26 mouse cellular contexts compared by ENCODE assay signal in genomic region chr2:4606559-4606958, GRCm38 (mm10). TPM values are rescaled to one million over a fixed set of nuclear protein-coding genes. Genes with fewer than 3 reads are reported as not detected.
DNase-seq lines count a peak whose midpoint lies in the region; ATAC-seq and TF ChIP-seq lines count a peak whose summit lies in the region.
"Had no signal": no experiment of that assay in that cellular context is flagged by ENCODE, and none has a peak within 500 bp of the region (broad histone marks: within the 10 kb centered on the region; RNA-seq: fewer than 3 reads in every experiment).

No protein-coding gene starts in this region.

- peaks cover 96% of the 10 kb centered on the region for H3K36me3 ChIP-seq in embryonic facial prominence, embryonic 12.5 days
- H3K36me3 ChIP-seq in embryonic facial prominence, embryonic 10.5 days (replicated peaks) = peaks cover 99% of the 10 kb centered on the region
- peaks cover 94% of the 10 kb centered on the region for H3K36me3 ChIP-seq in limb, embryonic 14.5 days (ENCODE audit: control insufficient read depth, insufficient read depth, low read length)
- peaks cover 100% of the 10 kb centered on the region for H3K36me3 ChIP-seq in limb, embryonic 10.5 days
- peaks cover 93% of the 10 kb centered on the region for H3K36me3 ChIP-seq in embryonic facial prominence, embryonic 14.5 days (ENCODE audit: control insufficient read depth, insufficient read depth, low read length)

- no peak overlapping the region for H3K9ac ChIP-seq in embryonic facial prominence, embryonic 12.5 days
- no peak overlapping the region for H3K9ac ChIP-seq in limb, embryonic 14.5 days (ENCODE audit: low read depth, low read length, severe bottlenecking)
- H3K9ac ChIP-seq in embryonic facial prominence, embryonic 14.5 days (ENCODE audit: low read depth, low read length) = no peak overlapping the region
- H3K9ac ChIP-seq: embryonic facial prominence, embryonic 15.5 days had no signal

- H3K27me3 ChIP-seq in embryonic facial prominence, embryonic 12.5 days = no peaks in the 10 kb centered on the region
- no peaks in the 10 kb centered on the region for H3K27me3 ChIP-seq in embryonic facial prominence, embryonic 10.5 days (replicated peaks; ENCODE audit: low read depth, poor library complexity, severe bottlenecking)
- H3K27me3 ChIP-seq in limb, embryonic 14.5 days (ENCODE audit: control insufficient read depth, insufficient read depth, low read length) = no peaks in the 10 kb centered on the region
- no peaks in the 10 kb centered on the region for H3K27me3 ChIP-seq in limb, embryonic 10.5 days (ENCODE audit: low read depth, poor library complexity, severe bottlenecking)
- no peaks in the 10 kb centered on the region for H3K27me3 ChIP-seq in embryonic facial prominence, embryonic 14.5 days (replicated peaks; ENCODE audit: control insufficient read depth, insufficient read depth, low read length)
- H3K27me3 ChIP-seq: CH12.LX; embryonic facial prominence, embryonic 15.5 days; Patski had no signal

- 0 out of 2 replicates have a peak overlapping the region, but pooled peaks have one; percentile 23 for H3K27ac ChIP-seq in embryonic facial prominence, embryonic 12.5 days
- no peak overlapping the region for H3K27ac ChIP-seq in embryonic facial prominence, embryonic 10.5 days (replicated peaks)
- H3K27ac ChIP-seq in limb, embryonic 14.5 days (replicated peaks; ENCODE audit: low read depth, low read length) = no peak overlapping the region
- H3K27ac ChIP-seq in limb, embryonic 10.5 days = no peak overlapping the region
- H3K27ac ChIP-seq in embryonic facial prominence, embryonic 14.5 days (replicated peaks; ENCODE audit: low read depth, low read length) = no peak overlapping the region
- H3K27ac ChIP-seq: forebrain, embryonic 10.5 days had no signal

- no peak for ATAC-seq in embryonic facial prominence, embryonic 12.5 days (ENCODE audit: insufficient number of reproducible peaks, insufficient read depth, low FRiP score, low TSS enrichment)
- peak; percentile 20; the same call in 1 of the 2 replicates for ATAC-seq in limb, embryonic 14.5 days (ENCODE audit: low FRiP score, low read depth)
- no peak for ATAC-seq in embryonic facial prominence, embryonic 14.5 days (ENCODE audit: low read depth)
- ATAC-seq: activated CD4-positive, CD25-positive, alpha-beta regulatory T cell, adult 4 months; CD4-positive, CD25-positive, alpha-beta regulatory T cell, adult 4 months; forebrain, embryonic 14.5 days; forebrain, embryonic 16.5 days; Patski had no signal

- H3K4me2 ChIP-seq in embryonic facial prominence, embryonic 12.5 days (replicated peaks) = no peak overlapping the region
- no peak overlapping the region for H3K4me2 ChIP-seq in limb, embryonic 14.5 days (replicated peaks; ENCODE audit: low read depth, low read length, severe bottlenecking)
- H3K4me2 ChIP-seq in embryonic facial prominence, embryonic 14.5 days (ENCODE audit: low read depth, low read length) = no peak overlapping the region
- H3K4me2 ChIP-seq: embryonic facial prominence, embryonic 15.5 days had no signal

- TF ChIP-seq POLR2A in limb, embryonic 14.5 days (IDR thresholded peaks at IDR 0.05; ENCODE audit: borderline replicate concordance, extremely low read depth, insufficient read depth, insufficient read length) = no peak

- no peaks in the 10 kb centered on the region for H3K9me3 ChIP-seq in embryonic facial prominence, embryonic 12.5 days
- H3K9me3 ChIP-seq in embryonic facial prominence, embryonic 10.5 days = no peaks in the 10 kb centered on the region
- no peaks in the 10 kb centered on the region for H3K9me3 ChIP-seq in limb, embryonic 14.5 days (ENCODE audit: control insufficient read depth, low read length)
- H3K9me3 ChIP-seq in limb, embryonic 10.5 days (replicated peaks) = no peaks in the 10 kb centered on the region
- no peaks in the 10 kb centered on the region for H3K9me3 ChIP-seq in embryonic facial prominence, embryonic 14.5 days (ENCODE audit: control insufficient read depth, low read length)
- H3K9me3 ChIP-seq: embryonic facial prominence, embryonic 15.5 days; forebrain, embryonic 10.5 days; G1E had no signal

- no peak overlapping the region for H3K4me3 ChIP-seq in embryonic facial prominence, embryonic 12.5 days
- no peak overlapping the region for H3K4me3 ChIP-seq in embryonic facial prominence, embryonic 10.5 days
- H3K4me3 ChIP-seq in limb, embryonic 14.5 days (replicated peaks; ENCODE audit: low read length) = no peak overlapping the region
- no peak overlapping the region for H3K4me3 ChIP-seq in limb, embryonic 10.5 days
- no peak overlapping the region for H3K4me3 ChIP-seq in embryonic facial prominence, embryonic 14.5 days (ENCODE audit: low read depth, low read length)
- H3K4me3 ChIP-seq: embryonic facial prominence, embryonic 15.5 days; erythroblast, embryonic 14.5 days; forebrain, embryonic 10.5 days had no signal

- 87% methylated on average over 3 of the region's 3 CpGs for WGBS in embryonic facial prominence, embryonic 12.5 days
- WGBS in embryonic facial prominence, embryonic 10.5 days = 90% methylated on average over 3 of the region's 3 CpGs
- 83% methylated on average over 3 of the region's 3 CpGs for WGBS in limb, embryonic 14.5 days
- 95% methylated on average over 3 of the region's 3 CpGs for WGBS in limb, embryonic 10.5 days
- 79% methylated on average over 3 of the region's 3 CpGs for WGBS in embryonic facial prominence, embryonic 14.5 days

- H3K4me1 ChIP-seq in embryonic facial prominence, embryonic 12.5 days = no peaks in the 10 kb centered on the region
- H3K4me1 ChIP-seq in embryonic facial prominence, embryonic 10.5 days = peaks cover 3% of the 10 kb centered on the region; the same call in 1 of the 2 replicates
- H3K4me1 ChIP-seq in limb, embryonic 14.5 days (ENCODE audit: control insufficient read depth, insufficient read depth, low read length) = 0 out of 2 replicates have a peak, but pooled peaks cover 5% of the 10 kb centered on the region
- H3K4me1 ChIP-seq in limb, embryonic 10.5 days = peaks cover 14% of the 10 kb centered on the region
- H3K4me1 ChIP-seq in embryonic facial prominence, embryonic 14.5 days (ENCODE audit: control insufficient read depth, insufficient read depth, low read length) = no peaks in the 10 kb centered on the region
- H3K4me1 ChIP-seq: forebrain, embryonic 10.5 days had no signal

- no peak for DNase-seq in embryonic facial prominence, embryonic 10.5 days (ENCODE audit: low spot score)
- DNase-seq in limb, embryonic 14.5 days (ENCODE audit: low spot score) = no peak
- DNase-seq in limb, embryonic 10.5 days (ENCODE audit: low spot score) = no peak
- DNase-seq in embryonic facial prominence, embryonic 14.5 days (ENCODE audit: low spot score) = peak; percentile 62
- DNase-seq in retina, postnatal 7 days (ENCODE audit: low read depth, low spot score) = peak; percentile 45
- no peak for DNase-seq in layer of hippocampus, adult 9-11 months
- DNase-seq: adrenal gland, adult 8-10 months; adrenal gland, postnatal 14 days; adrenal gland, postnatal 36 days; B cell, adult 2 months; cerebellum, adult 11-12 months; cerebellum, adult 2 months; cerebellum, adult 9-10 months; cerebellum, postnatal 10 days; cerebellum, postnatal 25 days had no signal

RNA-seq across cellular contexts. Expression of gene Prpf18, which starts 45.4 kb away (rescaled TPM):
- 41.9 and 45.6 TPM in 2 replicates for polyA plus RNA-seq in embryonic facial prominence, embryonic 12.5 days (2016; fragmentation: Nextera tagmentation; extraction: Ambion mirVana)
- polyA plus RNA-seq in embryonic facial prominence, embryonic 10.5 days (2016; fragmentation: Nextera tagmentation; extraction: Ambion mirVana) = 38.0 and 38.4 TPM in 2 replicates
- 22.7 and 26.2 TPM in 2 replicates for polyA plus RNA-seq in limb, embryonic 14.5 days (2012; rRNA removed)
- 28.0 and 34.1 TPM in 2 replicates for polyA plus RNA-seq in limb, embryonic 14.5 days (2014; fragmentation: Nextera tagmentation; extraction: Ambion mirVana)
- 37.5 and 42.1 TPM in 2 replicates for polyA plus RNA-seq in limb, embryonic 10.5 days (2016; fragmentation: Nextera tagmentation; extraction: Ambion mirVana)
- polyA plus RNA-seq in embryonic facial prominence, embryonic 14.5 days (2014; fragmentation: Nextera tagmentation; extraction: Ambion mirVana) = 29.3 and 31.9 TPM in 2 replicates

Comparison
In these comparisons a context has a peak if more than half of its experiments do, and no peak if none do; other contexts are left out.
1. DNase-seq: peak in embryonic facial prominence, embryonic 14.5 days (single experiment) and retina, postnatal 7 days (single experiment); none in embryonic facial prominence, embryonic 10.5 days (single experiment), limb, embryonic 14.5 days (single experiment), limb, embryonic 10.5 days (single experiment) and layer of hippocampus, adult 9-11 months (single experiment).